Mouse (Mus musculus) retina, postnatal 7 days (tissue): ENCODE data around the gene Nrxn3.

Experiments
- DNase-seq: peaks from one replicate; pipeline ENCODE4 v3.0.0-alpha.2; 2012; ENCODE audit warnings: low read depth, low spot score

Nrxn3 gene

GRCm38 (mm10) chr12:89312586-89312985 is 589.9 kb downstream of the Nrxn3 start:
- peak; percentile 14 for DNase-seq

DNA sequence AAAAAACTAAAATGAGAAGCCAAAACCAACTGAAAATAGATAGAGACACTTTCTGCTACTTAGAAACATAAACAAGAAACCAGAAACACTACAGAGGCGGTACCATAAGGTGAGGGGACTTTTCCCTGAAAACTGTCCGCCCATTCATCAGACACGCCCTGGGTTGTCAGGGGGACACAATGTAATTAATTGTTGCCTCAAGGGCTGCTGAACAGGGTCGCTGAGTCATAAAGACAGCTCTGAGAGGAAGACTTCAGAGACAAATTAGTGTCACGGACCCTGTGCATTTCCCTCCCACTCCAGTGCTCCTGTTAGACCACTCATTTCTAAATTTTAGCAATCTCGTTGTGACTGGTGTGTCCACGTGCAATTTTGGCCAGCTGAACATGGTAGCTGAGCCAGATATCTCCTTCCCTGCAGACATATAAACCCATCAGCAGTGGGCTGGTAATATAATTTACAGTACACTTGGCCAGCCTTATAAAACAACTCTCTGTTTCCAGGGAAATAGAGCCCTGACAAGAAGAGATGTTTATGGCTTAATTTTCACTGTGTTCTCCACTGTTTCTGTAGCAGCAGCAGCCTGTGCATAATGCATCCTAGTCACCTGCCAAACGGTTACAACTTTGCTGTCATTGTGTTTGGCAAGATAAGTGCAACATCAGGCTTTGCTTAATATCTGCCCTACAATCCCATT is 603.3 kb downstream of the Nrxn3 start:
- no peak for DNase-seq

- DNase-seq, result no peak
Observed at GRCm38 (mm10) chr12:89331474-89332263, 609.0 kb downstream of the Nrxn3 start.

DNA sequence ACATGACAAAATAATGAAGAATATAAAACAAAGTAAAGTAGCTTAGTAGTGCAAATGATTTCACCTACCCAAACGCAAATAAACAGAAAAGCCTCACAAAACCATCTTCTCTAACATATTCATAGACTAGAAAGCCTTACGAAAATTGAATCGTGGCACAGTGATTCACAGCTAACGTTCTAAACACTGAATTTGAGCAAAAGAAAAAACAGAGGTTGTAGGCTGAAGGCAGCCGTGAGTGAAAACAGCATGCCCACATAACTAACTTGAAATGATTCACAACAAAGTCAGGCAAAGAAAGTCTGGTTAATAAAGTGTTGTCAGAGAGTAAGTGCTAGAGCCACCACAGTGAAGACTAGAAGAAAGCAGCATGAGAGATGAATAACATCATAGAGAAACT is 610.8 kb downstream of the Nrxn3 start:
- no peak for DNase-seq

DNA sequence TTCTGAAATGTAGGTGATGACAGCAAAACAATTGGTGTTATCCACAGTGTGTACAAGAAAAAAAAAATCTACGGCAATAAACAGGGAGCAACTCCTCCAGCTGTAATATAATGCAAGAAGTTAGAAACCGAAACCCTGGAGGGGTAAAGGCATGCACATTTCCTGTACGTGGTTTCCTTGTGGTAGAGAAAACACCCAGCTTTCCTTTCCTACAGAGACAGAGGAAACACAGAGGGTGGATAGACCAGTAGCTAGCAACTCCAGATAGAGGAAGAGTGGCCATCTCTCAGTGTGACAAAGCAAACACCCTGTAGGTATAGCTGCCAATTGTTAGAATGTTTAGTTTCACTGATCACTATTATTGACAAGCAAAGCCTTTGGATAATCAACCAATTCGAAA is 642.2 kb downstream of the Nrxn3 start:
- DNase-seq, result no peak

GRCm38 (mm10) chr12:89369939-89370338 is 647.3 kb downstream of the Nrxn3 start:
- DNase-seq, result no peak

GRCm38 (mm10) chr12:89376600-89376999 is 653.9 kb downstream of the Nrxn3 start:
- DNase-seq, result no peak

DNA sequence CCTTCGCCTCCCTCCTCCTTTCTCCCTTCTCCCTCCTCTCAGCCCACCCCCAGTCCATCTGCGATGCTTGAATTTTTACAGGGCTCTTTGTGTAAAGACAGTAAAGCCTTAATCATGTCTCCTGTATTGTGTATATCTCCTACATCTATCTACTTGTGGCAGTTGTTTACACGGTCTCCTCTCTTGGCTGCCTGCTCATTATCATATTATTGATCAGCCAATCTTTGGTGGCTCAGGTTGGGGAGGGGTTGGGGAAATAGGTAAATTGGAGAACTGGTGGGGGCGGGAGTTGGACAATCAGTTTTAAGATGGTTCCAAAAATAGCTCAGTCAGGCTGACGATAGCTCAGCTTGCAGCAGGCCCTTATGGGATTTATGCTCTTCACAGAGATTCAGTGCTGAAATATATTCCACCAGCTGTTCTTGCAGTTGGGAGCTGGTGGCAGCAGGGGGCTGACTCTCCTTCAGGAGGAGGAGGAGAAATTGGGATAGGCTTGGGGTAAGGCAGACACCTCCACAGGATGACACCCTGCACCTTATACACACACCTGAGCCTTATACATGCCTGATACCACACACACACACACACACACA is 654.5 kb downstream of the Nrxn3 start:
- DNase-seq, result no peak

DNA sequence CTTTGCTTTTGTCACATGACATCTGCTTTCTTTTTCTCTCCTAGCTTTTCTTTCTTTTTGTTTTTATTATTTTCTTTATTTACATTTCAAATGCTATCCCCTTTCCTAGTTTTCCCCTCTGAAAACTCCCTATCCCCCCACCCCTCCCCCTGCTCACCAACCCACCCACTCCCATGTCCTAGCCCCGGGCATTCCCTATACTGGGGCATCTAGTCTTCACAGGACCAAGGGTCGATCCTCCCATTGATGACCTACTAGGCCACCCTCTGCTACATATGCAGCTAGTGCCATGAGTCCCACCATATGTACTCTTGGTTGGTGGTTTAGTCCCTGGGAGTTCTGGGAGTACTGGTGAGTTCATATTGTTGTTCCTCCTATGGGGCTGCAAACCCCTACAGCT is 655.0 kb downstream of the Nrxn3 start:
- no peak for DNase-seq

DNA sequence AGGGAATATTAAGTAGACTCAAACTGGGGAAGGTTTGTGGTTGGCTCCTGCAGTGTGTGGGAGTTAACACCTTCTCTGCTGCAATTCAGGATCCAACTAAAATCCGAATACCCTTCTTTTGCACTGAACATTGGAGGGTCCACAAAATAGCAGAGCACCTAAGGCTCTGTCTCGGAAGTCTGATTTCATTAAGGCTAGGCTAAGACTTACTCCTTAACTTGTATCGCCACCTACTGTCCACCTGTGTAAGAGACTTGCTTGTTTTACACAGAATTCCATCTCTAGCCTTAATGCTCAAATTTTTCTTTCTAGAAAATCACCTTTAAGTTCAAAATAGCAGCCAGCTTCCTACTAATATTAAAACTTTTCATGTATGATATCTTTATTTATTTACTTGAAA is 660.6 kb downstream of the Nrxn3 start:
- DNase-seq, result peak; percentile 14

DNA sequence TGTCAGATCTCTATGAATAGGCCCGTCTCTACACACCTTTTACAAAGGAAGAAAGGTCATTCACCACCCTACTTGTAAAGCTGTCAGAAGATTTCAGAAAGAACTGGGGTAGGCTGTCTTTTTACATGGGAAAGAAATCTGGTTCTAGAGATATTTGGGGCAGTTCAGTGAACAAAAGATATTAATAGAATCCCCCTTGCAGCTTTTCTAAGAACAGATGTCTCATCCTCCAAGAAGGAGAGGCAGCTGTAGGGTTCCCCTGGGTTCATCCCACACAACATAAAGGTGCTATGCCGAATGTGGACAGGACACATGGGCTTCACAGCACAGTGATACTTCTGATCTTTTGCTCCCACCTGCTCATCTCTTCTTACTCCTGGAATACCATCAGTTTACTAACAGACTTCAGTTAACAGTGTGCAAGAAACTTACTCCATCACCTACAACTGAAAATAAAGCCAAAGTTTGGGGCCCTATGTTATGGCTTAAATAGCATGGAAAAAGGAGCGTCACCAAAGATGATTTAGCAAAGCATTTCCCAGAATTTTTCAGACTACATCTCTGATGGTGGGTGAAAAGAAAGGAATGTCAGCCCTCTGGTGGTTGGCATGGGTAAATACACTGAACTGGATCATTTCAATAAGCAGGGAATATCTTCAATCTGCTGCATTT is 672.6 kb downstream of the Nrxn3 start:
- DNase-seq, result peak; percentile 14

GRCm38 (mm10) chr12:89436519-89436918 is 713.8 kb downstream of the Nrxn3 start:
- no peak for DNase-seq

DNA sequence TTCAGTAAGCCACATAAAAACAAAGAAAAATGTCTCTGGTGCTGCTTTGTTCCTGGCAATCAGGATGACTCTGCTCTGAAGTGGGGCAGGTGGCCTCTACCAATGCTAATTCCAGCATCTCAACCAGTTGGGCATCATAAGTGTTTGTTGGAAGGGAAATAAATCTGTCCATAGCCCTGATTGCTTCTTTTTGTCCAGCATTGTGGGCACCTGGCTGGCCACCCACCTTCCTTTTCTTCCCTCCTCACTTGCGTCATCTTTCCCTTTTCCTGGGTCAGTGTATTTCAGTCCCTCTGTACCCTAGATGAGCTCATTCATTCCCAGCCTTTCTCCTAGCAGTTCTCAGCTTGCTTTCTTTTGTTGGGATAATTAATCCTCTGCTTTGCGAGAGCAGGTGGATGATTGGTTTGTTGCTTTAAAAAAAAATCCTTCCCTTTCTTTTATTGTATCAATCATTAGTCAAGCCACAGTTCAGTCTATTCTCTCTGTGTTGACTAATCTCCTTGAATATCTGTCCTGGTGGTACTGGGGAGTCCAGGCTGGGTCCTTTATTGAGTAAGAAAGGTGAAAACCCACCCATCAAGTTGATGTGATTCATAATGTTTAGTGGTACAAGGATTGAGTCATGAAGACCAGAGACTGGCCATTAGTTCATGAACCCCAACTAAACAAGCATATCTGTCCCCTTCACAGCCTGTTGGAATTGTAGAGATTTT is 719.8 kb downstream of the Nrxn3 start:
- no peak for DNase-seq

DNA sequence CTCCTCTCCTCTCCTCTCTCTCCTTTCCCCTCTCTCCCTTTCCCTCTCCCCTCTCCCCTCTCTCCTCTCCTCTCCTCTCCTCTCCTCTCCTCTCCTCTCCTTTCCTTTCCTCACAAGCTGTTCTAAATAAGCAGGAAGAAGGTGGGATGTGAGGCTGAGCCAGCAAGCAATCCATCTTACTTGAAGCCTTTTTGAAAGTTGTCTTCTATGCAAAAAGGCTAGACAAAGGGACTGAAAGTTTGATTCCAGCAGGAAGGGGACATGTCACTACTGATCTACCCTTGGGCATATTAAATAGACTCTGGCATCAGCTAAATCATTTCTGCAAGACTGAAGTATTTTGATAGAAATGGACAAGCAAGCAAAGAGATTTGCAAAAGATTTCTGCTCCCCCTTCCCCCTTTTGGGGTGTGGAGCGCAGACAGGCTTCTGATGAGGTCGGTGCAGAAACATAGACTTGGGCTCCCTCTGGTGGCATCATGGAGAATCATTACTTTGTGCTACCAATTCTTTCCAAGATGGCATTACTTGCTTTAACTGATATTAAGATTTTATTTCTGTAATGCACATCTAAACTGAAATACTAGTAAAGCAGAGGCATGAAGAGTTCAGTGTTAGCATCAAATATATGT is 728.1 kb downstream of the Nrxn3 start:
- peak; percentile 43 for DNase-seq

DNA sequence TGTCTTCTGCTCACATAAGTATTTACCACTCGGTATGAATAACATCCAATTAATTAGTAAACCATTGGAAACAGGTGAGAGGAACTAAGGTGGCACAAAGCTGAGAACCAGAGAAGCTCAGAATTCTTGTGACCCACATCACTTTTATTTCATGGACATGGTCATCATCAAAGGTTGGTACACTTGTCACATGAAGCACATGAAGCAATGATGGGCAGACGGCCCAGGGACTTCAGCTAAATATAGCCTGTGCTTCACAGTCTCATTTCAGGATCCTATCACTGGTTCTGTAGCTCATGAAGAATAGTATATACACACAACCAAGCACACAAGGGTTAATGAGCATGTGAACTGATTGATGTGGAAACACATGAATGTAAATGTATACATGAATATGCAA is 747.5 kb downstream of the Nrxn3 start:
- DNase-seq, result no peak

- no peak for DNase-seq
Observed at GRCm38 (mm10) chr12:89471289-89471688, 748.6 kb downstream of the Nrxn3 start.

- no peak for DNase-seq
Observed at GRCm38 (mm10) chr12:89471874-89472273, 749.2 kb downstream of the Nrxn3 start.

GRCm38 (mm10) chr12:89479096-89479495 is 756.4 kb downstream of the Nrxn3 start:
- DNase-seq, result peak; percentile 33

GRCm38 (mm10) chr12:89482223-89482622 is 759.5 kb downstream of the Nrxn3 start:
- DNase-seq, result no peak

DNA sequence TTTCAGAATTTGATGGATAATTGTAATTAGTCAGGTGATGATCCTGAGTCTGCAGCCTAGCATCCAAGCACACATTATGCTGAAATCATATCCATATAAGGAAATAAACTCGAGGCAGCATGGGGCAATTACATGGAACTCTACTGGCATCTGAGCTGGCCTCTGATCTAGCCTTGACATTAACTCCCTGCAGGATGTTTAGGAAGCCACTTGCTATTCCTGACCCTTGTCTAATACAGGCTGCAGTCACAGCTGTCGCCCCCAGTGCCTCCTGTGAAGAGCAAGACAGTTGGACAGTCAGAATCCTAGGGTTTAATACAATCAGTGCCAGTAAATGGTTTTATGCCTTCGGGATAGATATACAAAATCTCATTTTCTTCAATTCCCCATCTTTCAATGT is 781.4 kb downstream of the Nrxn3 start:
- DNase-seq, result no peak

DNA sequence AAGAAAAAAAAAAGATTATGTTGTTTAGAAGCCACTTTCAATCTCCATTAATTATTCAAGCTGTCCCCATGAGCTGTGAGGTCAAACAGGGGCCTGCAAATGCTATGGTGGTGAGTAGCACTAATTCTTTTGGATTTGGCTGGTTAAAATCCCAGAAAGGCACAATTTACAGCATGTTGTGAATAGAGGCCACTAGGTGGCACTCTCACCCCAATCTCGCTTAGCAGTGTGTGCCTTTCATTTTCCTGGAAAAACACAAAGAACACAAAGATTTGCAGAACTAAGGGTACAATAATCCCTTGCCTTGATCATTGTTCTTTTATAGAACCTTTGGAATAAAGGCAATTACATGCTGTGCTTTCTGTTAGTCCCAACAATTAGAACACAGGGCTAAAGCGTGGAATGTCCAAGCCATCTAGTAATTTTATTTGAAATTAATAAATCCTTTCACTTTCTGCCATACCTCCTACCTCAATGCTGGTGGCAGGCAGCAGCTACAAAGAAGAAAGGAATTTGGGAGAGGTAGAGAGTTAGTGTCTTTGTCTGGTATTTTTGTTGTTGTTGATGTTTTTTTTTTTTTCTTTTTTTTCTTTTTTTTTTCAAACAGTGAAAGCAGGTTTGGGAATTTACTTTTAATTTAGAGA is 782.6 kb downstream of the Nrxn3 start:
- DNase-seq, result peak; percentile 23
